Mouse (Mus musculus) cerebellum, adult 2 months (tissue): Measurements from ENCODE around the gene Gm29094.

Source experiments
- CTCF ChIP-seq: fragments of 200-500 bp; IDR thresholded peaks from 2 replicates; pipeline ENCODE4 v1.5.1; 2011; ENCODE audit warnings: low read depth, mild to moderate bottlenecking, control low read depth, low read length, moderate library complexity, borderline replicate concordance; ENCODE audit not compliant: insufficient read depth
- POLR2A ChIP-seq: fragments of 200-500 bp; IDR thresholded peaks from 2 replicates; pipeline ENCODE4 v1.6.1; 2011; ENCODE audit warnings: low read length, control low read depth, borderline replicate concordance; ENCODE audit not compliant: insufficient read depth

GRCm38 (mm10) chr9:89228122-89228521 lies 28.9 kb downstream of the Gm29094 start:
- TF ChIP-seq CTCF = no peak
- no peak for TF ChIP-seq POLR2A
